Mouse (Mus musculus): Measurements from ENCODE around the gene Fer.

DNA sequence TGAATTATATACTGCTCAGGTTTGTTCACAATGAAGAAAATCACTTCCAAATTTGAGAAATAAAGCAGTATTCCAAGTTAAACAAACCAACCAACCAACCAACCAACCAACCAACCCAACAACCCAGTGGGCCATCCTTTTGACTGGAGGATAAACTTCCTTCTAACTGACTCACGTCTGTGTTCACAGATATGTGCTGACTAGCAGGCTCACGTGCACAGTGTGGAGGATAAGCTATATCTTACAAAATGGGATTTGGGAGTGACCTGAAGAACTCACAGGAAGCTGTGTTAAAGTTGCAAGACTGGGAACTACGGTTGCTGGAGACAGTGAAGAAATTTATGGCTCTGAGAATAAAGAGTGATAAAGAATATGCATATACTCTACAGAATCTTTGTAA is 33.0 kb downstream of the Fer start:
- TF ChIP-seq CTCF (IDR thresholded peaks at IDR 0.05) (no peak), EP300 (IDR thresholded peaks at IDR 0.05) (no peak)

All from lung, postnatal 0 days (tissue).